Mouse (Mus musculus) cortical plate, adult 2 months (tissue): ENCODE results near the gene Acvr2b.

Experiments
- CTCF ChIP-seq: fragments of 200-500 bp; IDR thresholded peaks from 2 replicates; pipeline ENCODE4 v1.5.1; 2011; ENCODE audit warnings: mild to moderate bottlenecking, control low read depth, low read length; ENCODE audit not compliant: insufficient read depth; ENCODE audit errors: extremely low read depth
- POLR2A ChIP-seq: fragments of 200-500 bp; IDR thresholded peaks from 2 replicates; pipeline ENCODE4 v1.6.1; 2011; ENCODE audit warnings: mild to moderate bottlenecking, low read length, control low read depth; ENCODE audit not compliant: insufficient read depth; ENCODE audit errors: extremely low read depth

- TF ChIP-seq POLR2A: peak; percentile 79
- peak; percentile 72 for TF ChIP-seq CTCF
Measured at GRCm38 (mm10) chr9:119444738-119445429, 43.0 kb downstream of the Acvr2b start, which contains the start of gene Exog.
